Mouse (Mus musculus) layer of hippocampus, postnatal 10 days (tissue): ENCODE measurements around the gene Dact3. TPM values are rescaled to one million over a fixed set of nuclear protein-coding genes. Genes with fewer than 3 reads are reported as not detected.

Source experiments
- total RNA-seq, 2 experiments: library from RNA; stranded (reverse); gene quantifications; 2 replicates each; pipeline ENCODE4 v1.2.3; 2021

Gene Dact3
- total RNA-seq, 2 experiments from 2014 or later: 95.0 to 96.3 TPM

Other genes starting within 250 kb of the Dact3 start
- not detected for gene Ceacam15, start 199.6 kb upstream of the Dact3 start, total RNA-seq
- gene Ceacam9, start 153.4 kb upstream of the Dact3 start, total RNA-seq: not detected
- 100 to 1,000 TPM; 348 to 366 TPM for gene Ap2s1, start 136.9 kb upstream of the Dact3 start, total RNA-seq
- 1 to 10 TPM; 4.0 to 4.6 TPM for gene Slc1a5, start 94.0 kb upstream of the Dact3 start, total RNA-seq
- 100 to 1,000 TPM; 260 to 286 TPM for gene Strn4, start 59.4 kb upstream of the Dact3 start, total RNA-seq
- 10 to 100 TPM; 42.2 to 45.0 TPM for gene Fkrp, start 58.6 kb upstream of the Dact3 start, total RNA-seq
- 1 to 10 TPM; 7.5 to 9.9 TPM for gene Prkd2, start 32.4 kb upstream of the Dact3 start, total RNA-seq
- 1 to 10 TPM in 1 of 2 experiments, under 1 TPM in 1; 0.94 to 1.3 TPM for gene Gng8, start 16.5 kb downstream of the Dact3 start, total RNA-seq
- gene Ptgir, start 31.2 kb downstream of the Dact3 start, total RNA-seq: not detected
- gene Calm3, start 48.8 kb downstream of the Dact3 start, total RNA-seq: 1,000 to 10,000 TPM; 2,090 to 2,190 TPM
- 100 to 1,000 TPM; 229 to 232 TPM for gene Pnmal2, start 69.4 kb downstream of the Dact3 start, total RNA-seq
- gene Pnmal1, start 84.4 kb downstream of the Dact3 start, total RNA-seq: 10 to 100 TPM; 59.8 to 62.2 TPM
- 10 to 100 TPM; 42.9 to 44.8 TPM for gene Gm42372, start 107.8 kb downstream of the Dact3 start, total RNA-seq
- 1 to 10 TPM; 3.7 to 4.4 TPM for gene Ccdc8, start 117.4 kb downstream of the Dact3 start, total RNA-seq
- 100 to 1,000 TPM; 142 to 148 TPM for gene Ppp5c, start 152.6 kb downstream of the Dact3 start, total RNA-seq
- 10 to 100 TPM in 1 of 2 experiments, 1 to 10 TPM in 1; 7.4 to 10.1 TPM for gene Hif3a, start 187.1 kb downstream of the Dact3 start, total RNA-seq
- gene Psg16, start 198.7 kb downstream of the Dact3 start, total RNA-seq: 1 to 10 TPM; 4.1 to 5.0 TPM